Mouse (Mus musculus): ENCODE results near the gene Auh.

The Auh gene

DNA sequence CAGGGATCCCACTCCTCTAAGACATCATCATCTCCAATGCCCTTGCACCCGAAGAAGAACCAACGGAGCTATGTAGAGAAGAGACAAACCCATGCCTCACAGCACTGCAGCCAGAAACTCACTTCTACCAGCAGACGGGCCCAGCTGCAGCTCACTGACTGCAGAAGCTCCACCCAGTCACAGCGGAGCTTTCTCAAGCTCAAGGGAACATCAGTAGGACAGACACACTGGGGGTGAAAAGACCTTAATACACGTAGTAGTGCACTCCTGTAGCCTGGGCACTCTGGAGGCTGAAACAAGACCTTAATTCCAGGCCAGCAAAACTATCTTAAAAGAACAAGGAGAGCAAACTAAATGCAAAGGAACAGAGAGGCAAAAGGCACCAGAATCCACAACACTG lies 5.0 kb downstream of the Auh start:
- DNase-seq (ENCODE audit: low read depth, low spot score), result no peak

DNA sequence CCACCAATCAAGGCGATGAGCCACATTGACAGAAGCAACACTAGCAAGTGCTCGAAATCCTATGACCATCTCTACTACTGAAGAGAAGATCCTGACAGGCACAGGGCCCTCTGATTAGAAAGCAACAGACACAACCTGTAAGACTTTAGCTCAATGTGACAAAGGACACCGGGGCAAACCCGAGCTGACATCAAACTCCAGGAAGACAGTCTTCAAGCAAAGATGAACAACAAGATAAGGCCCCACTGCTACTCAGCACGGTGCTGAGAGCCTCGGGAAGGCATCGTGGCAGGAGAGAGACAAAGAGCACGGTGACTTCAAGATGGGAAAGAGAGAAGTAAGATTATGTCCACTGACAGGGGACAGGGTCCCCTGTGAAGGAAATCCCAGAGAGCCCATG lies 7.5 kb downstream of the Auh start:
- DNase-seq (ENCODE audit: low read depth, low spot score), result no peak

DNA sequence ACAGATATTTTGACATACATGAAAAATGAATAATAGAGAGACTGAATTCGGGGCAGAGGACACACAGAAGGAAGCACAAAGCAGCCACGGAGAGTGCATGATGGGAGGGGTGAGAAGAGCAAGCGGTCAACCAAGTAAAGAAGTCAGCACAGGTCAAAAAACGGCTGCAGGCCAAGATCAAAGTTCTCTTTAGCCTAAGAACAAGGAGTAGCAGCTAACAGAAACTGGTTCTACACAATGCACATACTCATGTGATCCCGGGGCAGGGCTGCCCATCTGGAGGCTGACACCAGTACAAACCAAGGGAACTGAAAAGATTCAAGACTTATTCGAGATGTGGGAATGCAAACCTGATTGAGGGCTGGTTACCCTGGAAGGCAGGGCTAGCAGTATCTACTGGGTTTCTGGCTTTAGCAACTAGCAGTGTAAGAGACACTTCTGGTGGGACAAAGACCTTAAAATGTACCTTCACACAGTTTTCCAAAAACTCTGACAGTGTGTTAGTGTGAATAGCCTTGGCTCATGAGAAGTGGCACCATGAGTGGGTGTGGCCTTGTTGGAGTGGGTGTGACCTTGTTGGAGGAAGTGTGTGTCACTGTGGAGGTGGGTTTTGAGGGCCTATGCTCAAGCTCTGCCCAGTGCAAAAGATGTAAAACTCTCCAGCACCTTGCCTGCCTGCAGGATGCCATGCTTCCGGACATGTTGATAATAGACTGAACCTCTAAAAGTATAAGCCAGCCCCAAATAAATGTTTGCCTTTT lies 8.2 kb downstream of the Auh start:
- DNase-seq (ENCODE audit: low read depth, low spot score), result no peak

DNA sequence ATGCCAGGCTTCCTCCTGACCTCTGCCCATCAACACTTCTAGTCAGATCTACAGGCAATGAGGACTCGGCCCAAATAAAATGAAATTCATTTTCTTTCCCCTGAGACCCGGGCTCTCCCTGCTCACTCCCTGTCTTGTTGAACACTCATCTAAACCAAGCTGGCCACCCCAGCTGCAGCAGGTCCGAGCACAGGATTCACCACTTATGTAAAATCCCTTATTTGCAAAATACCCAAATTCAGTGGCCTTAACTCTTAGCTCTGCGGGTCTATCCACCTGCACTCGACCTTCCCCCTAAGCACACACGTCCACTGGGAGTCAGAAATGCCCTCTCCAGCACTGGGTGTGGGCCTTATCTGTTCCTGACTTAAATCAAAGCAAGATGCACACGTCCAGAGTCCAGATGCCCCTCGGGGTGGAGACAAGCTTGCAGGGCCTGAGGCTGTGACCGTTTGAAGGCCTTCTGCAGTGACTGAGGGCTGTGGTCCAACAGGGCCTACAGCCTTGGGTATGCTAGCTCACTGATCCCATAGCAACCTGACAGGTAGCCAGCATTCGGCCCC lies 9.6 kb downstream of the Auh start:
- DNase-seq (ENCODE audit: low read depth, low spot score), result no peak

DNA sequence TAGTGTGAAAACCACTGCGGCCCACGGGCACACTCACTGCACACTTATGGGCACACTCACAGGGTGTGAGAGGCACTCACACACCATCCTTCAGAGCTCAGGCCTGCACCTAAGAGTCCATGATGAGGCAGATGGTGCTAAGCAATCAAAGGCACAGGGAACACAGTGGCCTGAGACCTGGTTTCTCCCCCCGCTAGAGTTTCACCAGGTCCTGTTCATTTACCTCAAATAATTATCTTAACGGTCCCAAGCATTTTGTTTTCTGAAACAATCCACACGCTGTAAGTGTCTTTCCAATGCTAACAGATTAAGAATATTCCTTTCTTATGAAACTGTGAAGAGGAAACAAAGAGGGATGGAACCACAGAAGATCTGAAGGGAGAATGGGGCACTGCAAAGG lies 11.1 kb downstream of the Auh start:
- no peak for DNase-seq (ENCODE audit: low read depth, low spot score)

DNA sequence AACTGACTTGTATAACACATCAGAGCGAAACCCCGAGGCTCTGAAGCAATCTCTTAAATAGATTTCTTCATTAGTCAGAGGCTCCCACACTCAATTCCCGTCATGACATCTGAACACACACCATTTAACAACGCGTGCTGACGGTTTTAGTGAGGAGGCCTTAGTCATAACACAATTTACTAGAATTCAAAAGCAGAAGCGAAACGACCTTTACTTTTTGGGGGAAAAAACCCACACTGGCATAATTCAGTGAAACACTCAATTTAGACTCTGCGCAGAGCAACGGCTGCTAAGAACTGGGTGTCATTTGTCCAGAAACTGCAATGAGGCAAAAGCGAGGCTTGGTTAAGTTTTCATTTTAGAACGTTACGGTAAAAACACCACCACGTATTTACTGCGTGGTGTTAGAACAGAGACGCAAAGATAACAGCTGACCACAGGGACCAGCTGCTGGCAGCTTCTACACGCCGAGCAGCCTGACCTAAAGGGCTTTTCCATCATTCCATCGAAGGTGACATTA lies 14.8 kb downstream of the Auh start:
- DNase-seq (ENCODE audit: low read depth, low spot score), result no peak

DNA sequence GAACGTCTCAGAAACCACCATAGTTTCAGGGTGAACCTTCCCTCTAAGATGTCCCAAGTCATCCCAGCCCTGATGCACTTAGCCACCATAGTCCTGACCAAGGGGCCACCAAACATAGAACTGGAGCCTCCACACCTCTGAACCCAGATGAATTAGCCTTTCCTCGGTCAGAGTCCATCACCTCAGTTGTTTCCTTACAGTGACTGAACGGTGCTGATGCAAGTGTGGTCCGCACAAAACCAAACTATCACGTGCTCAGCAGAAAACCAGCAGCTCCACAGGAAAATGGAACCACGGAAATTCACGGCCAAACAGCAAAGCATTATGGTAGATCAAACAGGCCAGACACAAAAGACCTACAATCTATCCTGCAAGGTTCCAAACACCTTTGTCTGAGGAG lies 15.6 kb downstream of the Auh start:
- DNase-seq (ENCODE audit: low read depth, low spot score), result no peak

DNA sequence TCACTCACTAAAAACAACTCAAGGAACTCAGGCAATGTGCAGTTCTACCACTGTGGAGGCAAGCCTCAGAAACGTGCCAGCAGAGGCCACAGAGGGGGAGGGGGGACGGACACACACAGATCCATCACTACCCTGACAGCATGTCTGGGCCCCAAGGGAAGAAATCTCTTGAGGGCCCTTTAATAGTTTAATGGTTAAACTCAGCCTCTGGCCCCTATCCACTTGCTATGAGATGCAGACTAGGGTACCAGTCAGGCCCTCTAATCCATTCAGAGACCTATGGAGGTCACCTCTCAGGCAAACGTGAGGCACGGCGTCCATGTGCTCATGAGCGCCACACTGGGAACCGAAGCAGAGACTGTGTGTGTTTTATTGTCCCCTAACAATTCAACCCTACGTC lies 17.0 kb downstream of the Auh start:
- no peak for DNase-seq (ENCODE audit: low read depth, low spot score)

DNA sequence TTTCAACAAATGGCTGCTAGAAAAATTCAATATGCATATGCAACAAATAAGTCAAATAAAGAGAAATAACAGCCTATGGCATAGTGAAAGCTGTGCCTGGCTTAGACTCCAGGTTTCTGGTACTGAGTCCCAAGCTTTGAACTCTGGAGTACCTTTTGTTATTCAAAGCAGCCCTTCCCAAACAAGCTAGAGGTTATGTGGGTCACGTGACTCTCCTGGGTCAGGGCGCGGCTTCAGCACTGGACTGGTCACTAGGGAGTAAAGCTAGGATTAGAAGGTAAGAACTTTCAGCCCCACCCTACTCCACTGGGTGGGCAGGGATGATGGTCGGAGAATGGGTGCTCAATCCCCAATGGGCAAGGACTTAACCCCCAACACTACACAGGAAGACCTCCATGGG lies 18.2 kb downstream of the Auh start:
- no peak for DNase-seq (ENCODE audit: low read depth, low spot score)

DNA sequence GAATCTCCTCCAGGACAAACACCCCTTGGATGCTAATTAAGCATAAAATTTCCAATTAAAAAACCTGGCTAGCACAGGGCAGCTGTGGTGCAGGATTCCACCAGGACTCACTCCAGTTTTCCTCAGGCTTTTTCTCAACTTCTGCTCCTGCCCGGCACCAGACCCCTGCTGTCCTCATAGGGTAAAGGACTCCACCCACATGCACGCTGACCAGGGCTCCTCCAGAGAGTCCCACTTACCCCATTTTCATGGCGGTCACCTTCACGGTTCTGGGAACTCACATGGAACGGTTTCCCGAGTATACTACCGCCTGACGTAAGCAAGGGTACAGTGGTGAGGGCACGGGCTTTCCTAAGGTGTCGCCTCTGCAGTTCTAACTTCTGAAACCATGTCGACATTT lies 23.2 kb downstream of the Auh start:
- DNase-seq (ENCODE audit: low read depth, low spot score), result no peak

DNA sequence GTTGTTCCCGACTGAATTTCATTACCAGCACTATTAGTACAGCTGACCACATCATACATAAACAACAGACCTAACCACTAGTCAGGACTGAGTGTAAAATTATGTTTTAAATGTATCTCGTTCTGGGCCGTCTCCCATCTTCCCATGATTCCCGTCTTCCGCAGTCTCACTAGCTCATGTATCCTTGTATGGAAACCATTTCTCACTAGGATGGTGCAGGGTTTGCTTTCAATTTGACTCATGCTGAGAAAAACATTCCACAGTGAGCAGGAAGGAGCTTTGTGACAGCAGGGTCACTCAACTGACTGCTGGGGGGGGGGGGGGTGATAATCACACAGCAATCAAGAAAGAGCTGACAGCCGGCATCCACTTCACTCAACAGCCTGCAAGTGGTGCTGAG lies 25.3 kb downstream of the Auh start:
- DNase-seq (ENCODE audit: low read depth, low spot score), result no peak

DNA sequence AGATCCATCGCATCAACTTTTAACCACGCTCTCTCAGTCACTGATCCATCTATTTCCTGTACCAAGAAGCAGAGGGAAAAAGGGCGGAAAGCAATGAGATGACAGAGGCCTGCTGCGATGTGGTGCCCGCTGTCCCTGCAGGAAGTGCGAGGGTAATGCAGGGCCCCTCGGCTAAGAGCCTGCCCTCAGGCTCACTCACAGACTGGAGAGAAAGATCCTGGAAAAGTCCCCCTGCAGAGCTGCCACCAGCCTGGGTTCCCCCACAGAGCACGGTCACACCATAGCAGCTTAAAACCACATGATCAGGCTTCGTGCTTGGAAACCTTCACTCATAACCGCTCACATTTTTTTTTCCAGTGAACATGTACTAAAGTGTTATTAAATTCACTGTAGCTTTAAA lies 25.7 kb downstream of the Auh start:
- DNase-seq (ENCODE audit: low read depth, low spot score), result no peak

DNA sequence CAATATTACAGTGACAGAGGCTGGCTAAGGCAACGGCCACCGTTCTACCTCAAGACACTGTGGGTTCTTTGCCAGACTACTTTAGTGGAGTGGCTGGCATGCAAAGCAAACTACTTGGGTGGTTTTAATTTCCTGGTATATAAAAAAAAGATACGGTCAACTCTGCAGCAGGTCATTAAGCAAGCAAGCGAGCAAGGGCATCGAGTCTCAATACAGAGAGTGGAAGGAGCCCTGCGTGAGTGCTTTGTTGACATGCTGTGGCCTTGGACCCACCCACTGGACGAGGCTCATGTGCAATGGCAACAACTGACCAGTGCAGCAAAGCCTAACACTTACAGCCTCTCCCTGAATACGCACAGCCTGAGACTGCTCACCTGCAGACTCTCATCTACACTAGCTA lies 27.0 kb downstream of the Auh start:
- DNase-seq (ENCODE audit: low read depth, low spot score), result no peak

DNA sequence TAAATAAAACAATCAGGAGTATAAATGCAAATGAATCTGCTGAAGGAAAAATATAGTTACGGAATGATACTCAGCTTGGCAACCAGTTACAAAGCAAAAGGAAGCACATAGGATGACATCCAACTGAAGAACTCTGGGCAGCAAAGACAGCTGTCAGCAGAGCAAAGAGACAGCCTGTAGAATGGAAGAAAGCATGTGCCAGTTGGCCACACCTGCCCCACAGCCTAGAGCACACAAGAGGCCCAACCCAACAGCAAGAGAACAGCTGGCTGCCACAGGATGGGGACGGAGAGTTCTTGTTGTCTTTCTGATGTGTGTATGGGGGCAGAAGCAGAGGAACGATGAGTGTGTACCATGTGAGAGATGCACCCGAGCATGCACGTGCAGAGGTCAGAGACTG lies 29.8 kb downstream of the Auh start:
- no peak for DNase-seq (ENCODE audit: low read depth, low spot score)

DNA sequence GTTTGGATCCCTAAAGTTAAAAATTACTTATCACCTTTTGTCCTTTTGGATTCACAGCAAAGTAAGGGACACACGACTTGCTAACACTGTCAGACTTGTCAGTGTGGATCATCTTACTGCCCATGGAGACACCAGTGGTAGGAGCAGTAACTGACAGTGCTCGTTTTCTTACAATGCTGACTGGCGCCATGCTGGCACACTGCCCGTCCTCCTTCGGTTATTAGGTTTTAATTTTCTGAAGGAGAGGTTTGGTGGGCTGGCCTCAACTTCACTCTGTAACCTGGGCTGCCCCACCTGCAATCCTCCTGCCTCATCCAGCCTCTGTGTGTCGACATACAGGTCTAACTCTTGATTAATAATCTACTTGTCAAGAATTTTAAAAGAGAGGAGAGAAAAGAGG lies 31.7 kb downstream of the Auh start:
- no peak for DNase-seq (ENCODE audit: low read depth, low spot score)

DNA sequence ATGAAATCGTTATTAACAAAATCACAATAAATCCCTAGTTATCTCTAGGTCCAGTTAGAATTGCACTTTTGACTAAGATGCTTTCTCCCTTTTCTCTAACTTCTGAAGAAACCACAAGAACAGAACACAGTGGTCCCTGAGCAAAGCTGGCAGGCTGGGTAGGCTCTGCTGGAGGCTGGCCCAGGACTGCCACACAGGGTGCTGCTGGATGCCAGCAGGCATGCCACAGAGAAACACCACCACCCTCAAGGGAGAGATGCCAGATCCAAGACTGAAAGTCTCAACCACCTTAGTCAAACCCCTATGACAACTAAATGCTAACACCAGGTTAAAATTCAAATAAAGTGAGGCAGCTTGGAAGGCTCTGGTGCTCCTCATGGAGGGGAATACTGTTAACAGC lies 36.7 kb downstream of the Auh start:
- DNase-seq (ENCODE audit: low read depth, low spot score), result no peak

DNA sequence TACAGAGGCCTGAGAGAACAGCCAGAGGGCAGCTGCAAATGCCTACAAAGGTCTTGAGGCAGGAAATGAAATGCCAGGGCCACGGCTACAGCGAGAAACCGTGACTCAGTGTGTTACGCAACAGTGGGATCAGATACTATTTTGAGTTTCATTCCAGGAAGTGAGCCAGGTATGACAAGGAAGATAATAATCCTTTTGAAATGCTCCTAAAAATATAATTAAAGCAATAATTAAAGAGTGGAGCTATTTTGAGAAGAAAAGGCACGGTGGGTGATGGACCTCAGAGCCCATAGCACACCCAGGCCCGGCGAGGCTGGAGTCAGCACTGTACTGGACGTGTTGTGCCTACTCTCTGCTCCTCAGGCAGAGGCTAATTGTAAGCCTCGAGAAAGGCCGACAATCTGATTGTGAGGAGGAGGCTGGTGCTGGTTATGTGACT lies 37.4 kb downstream of the Auh start:
- no peak for DNase-seq (ENCODE audit: low read depth, low spot score)

DNA sequence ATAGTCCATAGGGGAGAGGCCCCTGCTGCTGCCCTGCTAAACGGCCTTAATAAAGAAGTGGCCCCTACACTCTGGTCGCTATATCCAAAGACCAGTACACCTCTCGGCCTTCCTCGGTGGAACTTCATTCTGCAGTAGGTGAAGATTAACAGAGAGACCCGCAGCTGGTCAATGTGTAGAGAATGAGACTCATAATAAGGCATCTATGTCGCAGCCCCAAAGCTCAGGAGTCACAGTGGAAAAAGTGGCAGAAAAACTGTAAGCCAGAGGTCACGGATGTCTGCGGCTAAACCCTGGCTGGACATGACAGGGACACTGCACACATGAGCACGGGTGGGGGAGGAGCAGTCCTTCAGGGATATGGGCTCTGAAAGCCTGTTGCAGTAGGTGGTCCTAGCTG lies 39.2 kb downstream of the Auh start:
- DNase-seq (ENCODE audit: low read depth, low spot score), result no peak

DNA sequence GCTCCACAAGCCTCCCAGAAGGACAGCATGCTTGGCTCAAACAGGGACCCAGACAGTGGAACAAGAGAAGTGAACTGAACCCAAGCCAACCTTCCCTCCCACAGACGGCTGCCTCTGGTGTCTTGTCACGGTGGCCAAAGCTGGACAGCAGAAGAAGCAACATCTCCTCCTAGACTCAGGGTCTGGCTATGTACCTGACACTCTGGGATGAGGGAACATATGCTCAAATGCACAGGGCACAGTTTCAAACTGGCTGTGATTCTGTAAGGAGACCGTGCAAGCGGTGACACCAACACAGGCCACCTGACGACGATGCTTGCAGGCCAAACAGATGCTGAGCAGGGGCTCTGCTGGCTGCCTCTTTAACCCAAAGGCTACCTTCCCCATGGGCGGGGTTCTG lies 42.7 kb downstream of the Auh start:
- no peak for DNase-seq (ENCODE audit: low read depth, low spot score)

DNA sequence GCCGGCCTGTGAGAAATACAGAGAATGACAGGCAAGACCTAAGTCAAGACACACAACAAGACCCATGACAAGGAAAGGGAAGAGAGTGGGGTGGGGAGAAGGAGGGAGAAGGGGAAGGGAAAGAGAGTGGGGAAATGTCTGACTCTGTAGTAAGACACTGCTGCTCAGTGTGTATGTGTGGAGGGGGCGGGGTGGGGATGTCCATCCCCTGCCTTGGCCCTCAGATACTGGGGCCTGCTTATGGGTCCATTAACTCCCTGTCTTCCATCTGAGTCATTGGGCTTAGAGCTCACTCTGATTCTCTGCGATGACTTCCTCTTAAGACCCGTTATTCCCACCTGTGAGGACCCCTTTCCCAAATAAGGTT lies 45.5 kb downstream of the Auh start:
- no peak for DNase-seq (ENCODE audit: low read depth, low spot score)

DNA sequence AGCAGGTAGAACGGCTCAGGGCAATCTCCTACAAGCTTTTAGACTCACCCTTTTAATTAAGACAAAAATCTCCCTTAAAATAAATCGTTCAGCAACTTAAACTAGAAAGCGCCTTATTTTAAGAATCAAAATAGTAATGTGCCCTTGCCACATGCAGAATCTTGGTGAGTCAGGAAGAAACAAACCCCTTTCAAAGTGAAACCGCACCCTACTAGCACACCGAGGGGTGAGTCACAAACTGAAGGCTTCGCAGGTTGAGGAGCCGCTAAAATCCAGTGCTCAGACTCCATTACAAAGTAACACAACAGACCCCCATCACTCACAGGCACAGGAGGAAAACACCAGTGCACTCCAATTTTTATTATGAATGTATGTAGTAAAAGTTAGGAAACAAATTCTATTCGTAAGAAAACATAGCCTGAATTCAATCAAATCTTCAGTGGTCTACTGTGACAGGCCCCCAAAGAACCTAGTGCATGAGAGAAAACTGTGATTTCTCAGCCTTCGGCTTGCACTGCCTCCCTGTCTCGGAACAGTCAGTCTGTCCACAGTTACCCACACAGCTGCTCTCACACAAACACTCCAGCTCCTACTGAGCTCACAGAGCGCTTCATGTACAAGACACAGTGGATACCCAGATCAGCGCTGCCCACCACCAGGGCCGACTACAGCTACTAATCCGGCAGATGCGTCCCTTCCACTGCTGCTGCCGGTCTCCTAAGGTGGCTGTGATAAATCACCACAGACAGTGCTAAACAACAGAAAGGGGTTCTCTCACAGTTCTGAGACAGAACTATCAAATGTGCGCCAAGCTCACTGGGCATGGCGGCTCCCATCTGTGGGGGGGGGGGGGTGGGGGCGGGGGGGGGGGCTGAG lies 46.2 kb downstream of the Auh start:
- DNase-seq (ENCODE audit: low read depth, low spot score), result no peak

DNA sequence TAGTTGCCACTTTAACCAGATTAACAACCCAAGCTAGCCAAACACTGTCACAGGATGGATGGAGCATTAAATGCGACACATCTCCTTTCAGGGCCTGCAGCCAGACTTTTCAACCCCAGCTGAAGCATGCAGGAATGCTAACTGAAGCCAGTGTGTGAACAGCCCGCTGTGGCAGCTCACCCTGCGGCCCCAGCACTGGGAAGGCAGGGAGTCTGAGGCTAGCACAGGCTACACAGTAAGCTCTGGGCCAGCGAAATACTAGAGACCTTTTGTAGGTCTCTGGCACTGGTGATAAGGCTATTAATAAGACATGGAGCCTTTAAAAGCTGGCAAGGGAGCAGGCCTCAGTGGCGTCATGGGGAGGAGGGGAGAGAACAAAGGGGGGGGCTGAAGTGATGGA lies 49.1 kb downstream of the Auh start:
- no peak for DNase-seq (ENCODE audit: low read depth, low spot score)

DNA sequence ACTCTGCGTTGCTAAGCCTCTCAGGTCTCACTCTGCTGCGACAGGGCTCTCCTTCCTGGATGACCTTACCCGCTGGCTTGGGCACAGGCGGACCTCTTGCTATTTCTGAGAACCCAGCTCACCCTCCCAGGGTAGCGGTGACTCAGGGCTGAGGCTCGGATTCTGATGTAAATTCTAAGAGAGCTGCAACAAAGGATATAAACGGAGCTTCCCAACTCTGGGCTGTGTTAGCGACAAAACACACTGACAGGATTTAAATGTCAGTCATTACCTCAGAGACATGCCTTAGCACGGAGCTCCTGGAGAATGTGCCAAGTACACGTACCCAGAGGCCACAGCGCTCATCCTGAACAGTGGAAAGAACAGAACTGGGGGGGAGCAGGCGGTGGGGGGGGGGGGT lies 49.6 kb downstream of the Auh start:
- DNase-seq (ENCODE audit: low read depth, low spot score), result no peak

Measured in telencephalon, adult 2 months (tissue).